Mouse (Mus musculus) urinary bladder, postnatal 36 days (tissue): ENCODE measurements around the gene Psme3.

Experiments used
- DNase-seq, 2 experiments: peaks; one replicate each; pipeline ENCODE4 v3.0.0; 2022; ENCODE audit warnings: low spot score in 2 of 2, mixed read lengths in 1 of 2

Gene Psme3

GRCm38 (mm10) chr11:101315665-101316500 lies at the start of gene Psme3:
Gene Psme3, plus strand, starts transcription at chr11:101316213.
- peak; percentile 90 for DNase-seq

- DNase-seq, result no peak
These were observed 46.4 kb upstream of the Psme3 start for GRCm38 (mm10) chr11:101269577-101270116.

- no peak for DNase-seq
These were observed 43.6 kb upstream of the Psme3 start for GRCm38 (mm10) chr11:101272446-101272845.

GRCm38 (mm10) chr11:101275309-101275708 lies 40.7 kb upstream of the Psme3 start:
- DNase-seq, result no peak

GRCm38 (mm10) chr11:101276319-101277070 lies 39.5 kb upstream of the Psme3 start:
- DNase-seq, result no peak

- peak; percentile 64 to 66 for DNase-seq
These were observed 38.4 kb upstream of the Psme3 start for GRCm38 (mm10) chr11:101277381-101278222.

- peak; percentile 77 to 85 for DNase-seq
These were observed 37.5 kb upstream of the Psme3 start, which contains the start of the genes Cntd1 and Coa3 for GRCm38 (mm10) chr11:101278223-101279192. Gene Cntd1, plus strand, starts transcription at chr11:101279012. Gene Coa3, minus strand, starts transcription at chr11:101279114.

- DNase-seq, result no peak
These were observed 36.8 kb upstream of the Psme3 start for GRCm38 (mm10) chr11:101279193-101279569.

GRCm38 (mm10) chr11:101280837-101281236 lies 35.2 kb upstream of the Psme3 start:
- DNase-seq, result no peak

GRCm38 (mm10) chr11:101282896-101283295 lies 33.1 kb upstream of the Psme3 start:
- no peak for DNase-seq

- DNase-seq, result no peak
These were observed 32.2 kb upstream of the Psme3 start for GRCm38 (mm10) chr11:101283805-101284204.

- DNase-seq, result peak; percentile 46 to 72
These were observed 28.7 kb upstream of the Psme3 start for GRCm38 (mm10) chr11:101287306-101287705.

- no peak for DNase-seq
These were observed 24.8 kb upstream of the Psme3 start for GRCm38 (mm10) chr11:101291231-101291630.

- DNase-seq, result no peak
These were observed 20.8 kb upstream of the Psme3 start for GRCm38 (mm10) chr11:101295191-101295590.

- no peak for DNase-seq
These were observed 15.1 kb upstream of the Psme3 start for GRCm38 (mm10) chr11:101300881-101301280.

GRCm38 (mm10) chr11:101301299-101302003 lies 14.6 kb upstream of the Psme3 start:
- no peak for DNase-seq

GRCm38 (mm10) chr11:101302004-101302798 lies 13.8 kb upstream of the Psme3 start, which contains the start of gene Becn1:
Gene Becn1, minus strand, starts transcription at chr11:101302286.
- peak; percentile 93 to 96 for DNase-seq

- no peak for DNase-seq
These were observed 8.3 kb upstream of the Psme3 start for GRCm38 (mm10) chr11:101307744-101308143.

GRCm38 (mm10) chr11:101311083-101311482 lies 4.9 kb upstream of the Psme3 start:
- no peak for DNase-seq
